Comparison of ENCODE assay signal across 13 mouse cellular contexts in the genomic region with DNA sequence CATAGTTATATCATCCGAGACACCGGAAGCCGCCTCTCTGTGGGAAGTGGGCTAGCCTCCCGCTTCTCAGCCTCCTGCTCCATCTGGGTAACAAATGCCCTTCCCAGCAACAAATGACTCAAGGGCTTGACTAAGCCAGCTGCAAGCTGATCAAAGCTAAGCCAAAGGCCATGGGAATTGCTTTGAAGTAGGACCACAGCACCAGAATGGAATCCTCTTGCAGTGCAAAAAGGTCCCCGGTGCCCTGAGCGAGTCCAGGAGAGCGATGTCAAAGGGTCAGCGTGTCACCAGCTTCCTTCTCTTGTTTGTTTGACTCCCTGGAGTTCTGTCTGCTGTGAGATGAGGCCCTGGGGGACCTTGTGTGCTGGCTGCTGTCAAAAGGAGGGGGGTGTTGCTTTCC. TPM values are rescaled to one million over a fixed set of nuclear protein-coding genes. Genes with fewer than 3 reads are reported as not detected.
DNase-seq lines count a peak whose midpoint lies in the region; ATAC-seq lines count a peak whose summit lies in the region.
"Had no signal": no experiment of that assay in that cellular context is flagged by ENCODE, and none has a peak within 500 bp of the region (broad histone marks: within the 10 kb centered on the region; RNA-seq: fewer than 3 reads in every experiment).

No protein-coding gene starts in this region.

- no peak overlapping the region for H3K4me2 ChIP-seq in kidney, embryonic 15.5 days
- no peak overlapping the region for H3K4me2 ChIP-seq in limb, embryonic 12.5 days
- H3K4me2 ChIP-seq: midbrain, embryonic 12.5 days had no signal

- no peak overlapping the region for H3K9ac ChIP-seq in kidney, embryonic 15.5 days
- no peak overlapping the region for H3K9ac ChIP-seq in limb, embryonic 12.5 days (replicated peaks)
- H3K9ac ChIP-seq: liver, embryonic 14.5 days; midbrain, embryonic 12.5 days had no signal

- WGBS in kidney, embryonic 15.5 days, result 29% methylated on average over 8 of the region's 8 CpGs
- 16% methylated on average over 8 of the region's 8 CpGs for WGBS in limb, embryonic 12.5 days

- H3K27ac ChIP-seq in kidney, embryonic 15.5 days, result no peak overlapping the region
- peak overlapping the region; percentile 72; the same call in 1 of the 2 replicates for H3K27ac ChIP-seq in limb, embryonic 12.5 days
- H3K27ac ChIP-seq: hindbrain, postnatal 0 days; liver, embryonic 14.5 days; midbrain, embryonic 12.5 days had no signal

- no peak for ATAC-seq in kidney, embryonic 15.5 days (replicated peaks; ENCODE audit: low FRiP score)
- no peak for ATAC-seq in limb, embryonic 12.5 days (ENCODE audit: insufficient number of reproducible peaks, insufficient read depth, low FRiP score, low TSS enrichment, low read depth)
- ATAC-seq in granulocyte monocyte progenitor cell, adult 5-6 weeks (replicated peaks; ENCODE audit: poor library complexity, severe bottlenecking), result no peak
- ATAC-seq: forebrain, embryonic 14.5 days; hindbrain, postnatal 0 days; Patski had no signal

- H3K27me3 ChIP-seq in kidney, embryonic 15.5 days, result no peaks in the 10 kb centered on the region
- H3K27me3 ChIP-seq in limb, embryonic 12.5 days, result no peaks in the 10 kb centered on the region
- H3K27me3 ChIP-seq: midbrain, embryonic 12.5 days; Patski had no signal

- peak; percentile 17 for DNase-seq in kidney, adult 11 months
- peak; percentile 24 for DNase-seq in 3T3-L1 (ENCODE audit: low read depth, low spot score)
- peak; percentile 35 for DNase-seq in brain, adult 2 months (ENCODE audit: low read depth, low spot score)
- DNase-seq in right cerebral cortex, adult 2 months (ENCODE audit: low spot score in 2 of 2), result no peak
- no peak for DNase-seq in gastrocnemius, adult 18-20 months (ENCODE audit: low spot score)

- no peak overlapping the region for H3K4me3 ChIP-seq in kidney, embryonic 15.5 days (replicated peaks)
- no peak overlapping the region for H3K4me3 ChIP-seq in limb, embryonic 12.5 days (replicated peaks)
- H3K4me3 ChIP-seq: midbrain, embryonic 12.5 days had no signal

- H3K4me1 ChIP-seq in kidney, embryonic 15.5 days, result peaks cover 8% of the 10 kb centered on the region; the same call in 1 of the 2 replicates
- H3K4me1 ChIP-seq in limb, embryonic 12.5 days (replicated peaks), result peaks cover 26% of the 10 kb centered on the region

- H3K36me3 ChIP-seq in kidney, embryonic 15.5 days, result no peaks in the 10 kb centered on the region
- H3K36me3 ChIP-seq in limb, embryonic 12.5 days, result no peaks in the 10 kb centered on the region
- H3K36me3 ChIP-seq: midbrain, embryonic 12.5 days had no signal

- no peaks in the 10 kb centered on the region for H3K9me3 ChIP-seq in kidney, embryonic 15.5 days (replicated peaks)
- peaks cover 2% of the 10 kb centered on the region; the same call in 1 of the 2 replicates for H3K9me3 ChIP-seq in limb, embryonic 12.5 days

RNA-seq across cellular contexts. Expression of gene Rflna, which starts 33.2 kb away (rescaled TPM):
- 4.6 and 5.0 TPM in 2 replicates for polyA plus RNA-seq in kidney, embryonic 15.5 days (2015; fragmentation: Nextera tagmentation; extraction: Ambion mirVana)
- polyA plus RNA-seq in limb, embryonic 12.5 days (2016; fragmentation: Nextera tagmentation; extraction: Ambion mirVana), result 28.6 and 33.0 TPM in 2 replicates
- total RNA-seq in gastrocnemius, adult 18-20 months (2021), result not detected
- total RNA-seq in granulocyte monocyte progenitor cell, adult 5-6 weeks (2014; fragmentation: Nextera tagmentation), result not detected in 2 replicates
- not detected in 2 replicates for total RNA-seq in granulocyte monocyte progenitor cell, adult 5-6 weeks (2017)

Comparison
In these comparisons a context has a peak if more than half of its experiments do, and no peak if none do; other contexts are left out.
1. DNase-seq: peak in kidney, adult 11 months (single experiment), 3T3-L1 (single experiment) and brain, adult 2 months (single experiment); none in right cerebral cortex, adult 2 months (0 of 2) and gastrocnemius, adult 18-20 months (single experiment).